Mouse (Mus musculus) bone marrow macrophage, adult 2 months (primary cell): ENCODE data around the gene Hacd1. TPM values are rescaled to one million over a fixed set of nuclear protein-coding genes. Genes with fewer than 3 reads are reported as not detected.
A peak's percentile ranks its signal among the peaks of the same experiment; 100 is the strongest.
"Not testable (repeated sequence)": the region's sequence is repeated elsewhere in the genome, so short reads cannot be mapped to it uniquely, and the experiment has no call there.

ENCODE experiments used
- H3K27ac ChIP-seq: 2 replicates; pipeline ENCODE4 v1.5.1; 2012; ENCODE audit warnings: low read depth, low read length; ENCODE audit not compliant: insufficient read depth
- H3K4me1 ChIP-seq: 2 replicates; pipeline ENCODE4 v1.6.1; 2012; ENCODE audit warnings: low read length; ENCODE audit not compliant: control insufficient read depth, insufficient read depth
- H3K4me3 ChIP-seq: 2 replicates; pipeline ENCODE4 v1.5.1; 2012; ENCODE audit warnings: mild to moderate bottlenecking, low read length, moderate library complexity; ENCODE audit not compliant: insufficient read depth
- CTCF ChIP-seq: IDR thresholded peaks from 2 replicates; pipeline ENCODE4 v1.5.1; 2012; ENCODE audit warnings: low read depth, mild to moderate bottlenecking, low read length, moderate library complexity
- POLR2A ChIP-seq: IDR thresholded peaks from 2 replicates; pipeline ENCODE4 v1.6.1; 2012; ENCODE audit warnings: mild to moderate bottlenecking, low read depth, low read length, borderline replicate concordance
- polyA plus RNA-seq: library from polyadenylated mRNA; stranded (reverse); fragments of >200 nt; gene quantifications from 2 replicates; pipeline ENCODE4 v1.2.4, GENCODE M21; 2012; ENCODE audit not compliant: missing spikeins, insufficient read depth, insufficient read length

Gene Hacd1
- polyA plus RNA-seq, result 2.7 and 4.8 TPM in 2 replicates

- peaks cover 3% of the 10 kb centered on the region; the same call in 1 of the 2 replicates for H3K4me1 ChIP-seq
- peak within 1 kb of the TSS; percentile 99 for H3K4me3 ChIP-seq
- TF ChIP-seq CTCF (no peak), POLR2A (no peak)
- H3K27ac ChIP-seq, result peak within 1 kb of the TSS; percentile 36; the same call in 1 of the 2 replicates
Observed at GRCm38 (mm10) chr2:14055566-14056331, at the start of gene Hacd1. TSS of gene Hacd1 (minus strand) at chr2:14056135.

- no peak overlapping the region; the same call in 1 of the 2 replicates for H3K27ac ChIP-seq
- TF ChIP-seq CTCF (no peak), POLR2A (no peak)
- no peak overlapping the region for H3K4me3 ChIP-seq
- H3K4me1 ChIP-seq, result peaks cover 16% of the 10 kb centered on the region
Observed at GRCm38 (mm10) chr2:14103924-14104323, 48.0 kb upstream of the Hacd1 start.

- no peak for TF ChIP-seq CTCF
- no peak for TF ChIP-seq POLR2A
- H3K4me1 ChIP-seq, result peaks cover 8% of the 10 kb centered on the region
- no peak overlapping the region for H3K4me3 ChIP-seq
- H3K27ac ChIP-seq, result no peak overlapping the region
Observed at GRCm38 (mm10) chr2:14102603-14103002, 46.7 kb upstream of the Hacd1 start.

GRCm38 (mm10) chr2:14100533-14100932, 44.6 kb upstream of the Hacd1 start:
- H3K4me3 ChIP-seq, result no peak overlapping the region
- no peak overlapping the region for H3K27ac ChIP-seq
- H3K4me1 ChIP-seq, result peaks cover 4% of the 10 kb centered on the region; the same call in 1 of the 2 replicates
- no peak for TF ChIP-seq POLR2A
- TF ChIP-seq CTCF, result no peak

- not testable (repeated sequence) for H3K4me1 ChIP-seq, H3K27ac ChIP-seq, H3K4me3 ChIP-seq
Observed at GRCm38 (mm10) chr2:14078527-14078926, 22.6 kb upstream of the Hacd1 start.

GRCm38 (mm10) chr2:14074221-14074901, 18.4 kb upstream of the Hacd1 start:
- peak overlapping the region; percentile 97 for H3K27ac ChIP-seq
- peak overlapping the region; percentile 74 for H3K4me3 ChIP-seq
- H3K4me1 ChIP-seq, result peaks cover 2% of the 10 kb centered on the region; the same call in 1 of the 2 replicates
- TF ChIP-seq CTCF, result no peak
- TF ChIP-seq POLR2A, result no peak

- peak within 1 kb of the TSS; percentile 97 for H3K27ac ChIP-seq
- peaks cover 2% of the 10 kb centered on the region; the same call in 1 of the 2 replicates for H3K4me1 ChIP-seq
- TF ChIP-seq CTCF (no peak), POLR2A (no peak)
- peak within 1 kb of the TSS; percentile 74 for H3K4me3 ChIP-seq
Observed at GRCm38 (mm10) chr2:14073362-14074220, 17.7 kb upstream of the Hacd1 start, which contains the start of gene Stam. TSS of gene Stam (plus strand) at chr2:14074098.

- TF ChIP-seq POLR2A (no peak), CTCF (no peak)
- Histone ChIP-seq H3K4me1 (peaks cover 2% of the 10 kb centered on the region; the same call in 1 of the 2 replicates), H3K4me3 (peak overlapping the region; percentile 74), H3K27ac (peak overlapping the region; percentile 97)
Observed at GRCm38 (mm10) chr2:14073008-14073361, 17.1 kb upstream of the Hacd1 start.

- Histone ChIP-seq H3K4me1 (no peaks in the 10 kb centered on the region; the same call in 1 of the 2 replicates), H3K4me3 (no peak overlapping the region), H3K27ac (no peak overlapping the region)
- TF ChIP-seq CTCF (no peak), POLR2A (no peak)
Observed at GRCm38 (mm10) chr2:14070466-14070865, 14.5 kb upstream of the Hacd1 start.

- no peak for TF ChIP-seq POLR2A
- no peak for TF ChIP-seq CTCF
- Histone ChIP-seq H3K4me1 (no peaks in the 10 kb centered on the region), H3K27ac (no peak overlapping the region), H3K4me3 (no peak overlapping the region)
Observed at GRCm38 (mm10) chr2:14069027-14069426, 13.1 kb upstream of the Hacd1 start.
